Mouse (Mus musculus) heart, postnatal 0 days (tissue): ENCODE measurements around the gene Cald1. TPM values are rescaled to one million over a fixed set of nuclear protein-coding genes. Genes with fewer than 3 reads are reported as not detected.

Source experiments
- ATAC-seq: fragments of 200-750 bp; cut with Nextera tagmentation; 2 replicates; pipeline ENCODE4 v1.8.0; 2017; ENCODE audit warnings: low read depth, moderate number of reproducible peaks, moderate library complexity; ENCODE audit not compliant: insufficient read depth
- DNase-seq: peaks from one replicate; pipeline ENCODE4 v3.0.0-alpha.2; 2016; ENCODE audit warnings: low spot score
- H3K27ac ChIP-seq: fragments of 300-500 bp; sonication (generic); 2 replicates; pipeline ENCODE4 v1.5.1; 2014; ENCODE audit warnings: low read depth, mild to moderate bottlenecking
- H3K27me3 ChIP-seq: fragments of 300-500 bp; sonication (generic); 2 replicates; pipeline ENCODE4 v1.6.1; 2014; ENCODE audit warnings: low read length, mixed read lengths; ENCODE audit not compliant: control insufficient read depth, insufficient read depth
- H3K36me3 ChIP-seq: fragments of 300-500 bp; sonication (generic); replicated peaks from 2 replicates; pipeline ENCODE4 v1.6.1; 2014; ENCODE audit warnings: low read length, mixed read lengths; ENCODE audit not compliant: control insufficient read depth, insufficient read depth
- H3K4me1 ChIP-seq: fragments of 300-500 bp; sonication (generic); 2 replicates; pipeline ENCODE4 v1.6.1; 2014; ENCODE audit warnings: antibody characterized with exemption; ENCODE audit not compliant: control insufficient read depth, insufficient read depth
- H3K4me2 ChIP-seq: fragments of 300-500 bp; sonication (generic); 2 replicates; pipeline ENCODE4 v1.6.1; 2014; ENCODE audit warnings: low read depth, mild to moderate bottlenecking, low read length, moderate library complexity
- H3K4me3 ChIP-seq: fragments of 300-500 bp; sonication (generic); 2 replicates; pipeline ENCODE4 v1.5.1; 2014; ENCODE audit warnings: low read depth, low read length
- H3K9ac ChIP-seq: fragments of 300-500 bp; sonication (generic); replicated peaks from 2 replicates; pipeline ENCODE4 v1.6.1; 2014; ENCODE audit warnings: low read depth, low read length, mixed read lengths
- H3K9me3 ChIP-seq: fragments of 300-500 bp; sonication (generic); replicated peaks from 2 replicates; pipeline ENCODE4 v1.6.1; 2016; ENCODE audit warnings: low read length; ENCODE audit not compliant: control insufficient read depth
- CTCF ChIP-seq: IDR thresholded peaks from 2 replicates; pipeline ENCODE4 v1.5.1; 2016; ENCODE audit warnings: antibody characterized with exemption, control low read depth, low read depth
- EP300 ChIP-seq: IDR thresholded peaks from 2 replicates; pipeline ENCODE4 v1.6.1; 2016; ENCODE audit warnings: antibody characterized with exemption, low read depth
- WGBS: fragments of 180-500 bp; shearing (Covaris S2); extraction: QIAGEN DNeasy Blood & Tissue Kit; methylation state at CpG from one replicate; pipeline ENCODE4 v1.1.7; 2014; 5-methylcytosine and 5-hydroxymethylcytosine counted together
- polyA plus RNA-seq: library from polyadenylated mRNA; unstranded; fragments of >200 nt; fragmentation: Nextera tagmentation; extraction: Ambion mirVana; gene quantifications from 2 replicates; pipeline ENCODE4 v1.2.1, GENCODE M21; 2015
- total RNA-seq: library from RNA; depleted of rRNA; stranded (reverse); fragments of >200 nt; gene quantifications from 2 replicates; pipeline ENCODE4 v1.2.3, GENCODE M21; 2014; ENCODE audit warnings: low replicate concordance

Gene Cald1
- total and polyA plus RNA-seq, 2 experiments from 2014 or later: 56.6 to 105 TPM

- Histone ChIP-seq H3K9me3 (no peaks in the 10 kb centered on the region), H3K4me2 (no peak overlapping the region), H3K4me3 (no peak overlapping the region), H3K4me1 (peaks cover 54% of the 10 kb centered on the region), H3K9ac (no peak overlapping the region), H3K27me3 (no peaks in the 10 kb centered on the region), H3K27ac (peak overlapping the region; percentile 3; the same call in 1 of the 2 replicates), H3K36me3 (no peaks in the 10 kb centered on the region)
- WGBS: 78% methylated on average over 8 of the region's 8 CpGs
- TF ChIP-seq EP300 (no peak), CTCF (no peak)
- no peak for DNase-seq
- ATAC-seq: no peak
Measured at GRCm38 (mm10) chr6:34713777-34714176, 115.5 kb downstream of the Cald1 start.

- Histone ChIP-seq H3K36me3 (no peaks in the 10 kb centered on the region), H3K27me3 (no peaks in the 10 kb centered on the region), H3K9me3 (no peaks in the 10 kb centered on the region), H3K9ac (no peak overlapping the region), H3K4me1 (peaks cover 59% of the 10 kb centered on the region), H3K4me3 (no peak overlapping the region), H3K4me2 (no peak overlapping the region), H3K27ac (no peak overlapping the region)
- DNase-seq: no peak
- WGBS: 75% methylated on average over 4 of the region's 4 CpGs
- no peak for ATAC-seq
- no peak for TF ChIP-seq CTCF
- no peak for TF ChIP-seq EP300
Measured at GRCm38 (mm10) chr6:34714612-34715011, 116.3 kb downstream of the Cald1 start.

DNA sequence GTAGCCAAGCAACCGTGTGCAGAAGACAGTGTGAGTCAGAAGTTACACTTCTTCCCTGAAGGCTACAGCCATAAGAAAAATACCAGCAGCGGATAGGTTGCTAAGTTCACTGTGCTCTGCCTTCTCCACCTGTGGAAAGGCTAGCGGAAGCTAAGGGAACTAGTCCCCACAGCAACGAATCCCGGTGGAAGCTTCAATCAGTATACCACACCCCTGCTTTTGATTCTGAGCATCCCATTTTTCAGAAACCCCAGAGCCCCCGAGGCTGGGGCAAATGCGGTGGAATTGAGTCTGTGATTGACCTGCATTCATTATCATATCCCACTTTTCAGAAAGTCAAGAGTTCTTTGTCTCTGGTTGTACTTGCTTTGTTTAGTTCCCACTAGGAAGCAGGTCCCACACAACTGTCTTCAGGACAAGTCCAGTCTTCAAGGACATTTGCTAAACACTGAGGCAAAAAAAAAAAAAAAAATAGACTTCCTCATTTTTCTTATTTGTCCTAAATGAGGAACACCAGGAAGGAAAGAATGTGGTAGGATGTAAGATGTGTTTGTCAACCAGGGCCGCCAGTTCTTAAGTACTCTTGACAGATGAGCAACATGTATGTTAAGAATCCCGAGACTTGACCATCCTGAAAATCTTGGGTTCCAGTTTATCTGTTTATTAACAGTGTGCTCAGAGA, 118.0 kb downstream of the Cald1 start:
- ATAC-seq: no peak
- no peaks in the 10 kb centered on the region for H3K9me3 ChIP-seq
- H3K36me3 ChIP-seq: no peaks in the 10 kb centered on the region
- peak overlapping the region; percentile 57 for H3K27ac ChIP-seq
- TF ChIP-seq CTCF: no peak
- 80% methylated on average over 9 of the region's 9 CpGs for WGBS
- DNase-seq: no peak
- H3K9ac ChIP-seq: no peak overlapping the region
- peaks cover 70% of the 10 kb centered on the region for H3K4me1 ChIP-seq
- H3K4me3 ChIP-seq: no peak overlapping the region
- H3K4me2 ChIP-seq: no peak overlapping the region
- no peaks in the 10 kb centered on the region for H3K27me3 ChIP-seq

GRCm38 (mm10) chr6:34716888-34717635, 118.8 kb downstream of the Cald1 start:
- WGBS: 8% methylated on average over 3 of the region's 3 CpGs
- H3K4me2 ChIP-seq: no peak overlapping the region
- no peaks in the 10 kb centered on the region for H3K36me3 ChIP-seq
- DNase-seq (peak; percentile 60), ATAC-seq (peak; percentile 65)
- no peaks in the 10 kb centered on the region for H3K9me3 ChIP-seq
- H3K27ac ChIP-seq: peak overlapping the region; percentile 57
- no peak overlapping the region for H3K4me3 ChIP-seq
- no peaks in the 10 kb centered on the region for H3K27me3 ChIP-seq
- no peak overlapping the region for H3K9ac ChIP-seq
- TF ChIP-seq EP300 (no peak), CTCF (no peak)
- peaks cover 74% of the 10 kb centered on the region for H3K4me1 ChIP-seq

GRCm38 (mm10) chr6:34717651-34718050, 119.4 kb downstream of the Cald1 start:
- DNase-seq (no peak), ATAC-seq (no peak)
- Histone ChIP-seq H3K4me1 (peaks cover 74% of the 10 kb centered on the region), H3K4me2 (no peak overlapping the region), H3K9me3 (no peaks in the 10 kb centered on the region), H3K27ac (peak overlapping the region; percentile 57), H3K4me3 (no peak overlapping the region), H3K9ac (no peak overlapping the region), H3K27me3 (no peaks in the 10 kb centered on the region), H3K36me3 (no peaks in the 10 kb centered on the region)
- no peak for TF ChIP-seq EP300
- TF ChIP-seq CTCF: no peak
- 71% methylated on average over 4 of the region's 4 CpGs for WGBS
